Mouse (Mus musculus) brown adipose tissue, adult 24 weeks (tissue): ENCODE measurements around the gene Rab24. TPM values are rescaled to one million over a fixed set of nuclear protein-coding genes. Genes with fewer than 3 reads are reported as not detected.
A peak's percentile ranks its signal among the peaks of the same experiment; 100 is the strongest.

Experiments used
- H3K27ac ChIP-seq: fragments of 200-500 bp; replicated peaks from 2 replicates; pipeline ENCODE4 v1.5.1; 2012; ENCODE audit warnings: low read depth, mild to moderate bottlenecking, low read length
- H3K4me1 ChIP-seq: fragments of 200-500 bp; 2 replicates; pipeline ENCODE4 v1.6.1; 2012; ENCODE audit warnings: low read length, mixed read lengths; ENCODE audit not compliant: control insufficient read depth, insufficient read depth, insufficient read length
- H3K4me3 ChIP-seq: fragments of 200-500 bp; 2 replicates; pipeline ENCODE4 v1.5.1; 2012; ENCODE audit warnings: low read depth, mild to moderate bottlenecking, low read length, moderate library complexity; ENCODE audit not compliant: insufficient read depth
- polyA plus RNA-seq: library from polyadenylated mRNA; stranded (reverse); fragments of >200 nt; gene quantifications from 2 replicates; pipeline ENCODE4 v1.2.4, GENCODE M21; 2012; ENCODE audit not compliant: missing spikeins, insufficient read depth, insufficient read length

Gene Rab24
- polyA plus RNA-seq, 1 experiment, result 56.9 TPM

- no peaks in the 10 kb centered on the region for H3K4me1 ChIP-seq
- no peak overlapping the region for H3K27ac ChIP-seq
- no peak overlapping the region for H3K4me3 ChIP-seq
Observed at GRCm38 (mm10) chr13:55337341-55337975, 15.7 kb upstream of the Rab24 start.

- no peaks in the 10 kb centered on the region for H3K4me1 ChIP-seq
- H3K4me3 ChIP-seq, result no peak overlapping the region
- no peak overlapping the region for H3K27ac ChIP-seq
Observed at GRCm38 (mm10) chr13:55335701-55336100, 14.0 kb upstream of the Rab24 start.

- Histone ChIP-seq H3K4me3 (no peak overlapping the region), H3K4me1 (no peaks in the 10 kb centered on the region), H3K27ac (no peak overlapping the region)
Observed at GRCm38 (mm10) chr13:55332331-55332730, 10.6 kb upstream of the Rab24 start.

- Histone ChIP-seq H3K4me1 (no peaks in the 10 kb centered on the region), H3K27ac (no peak overlapping the region), H3K4me3 (peak overlapping the region; percentile 77)
Observed at GRCm38 (mm10) chr13:55330567-55331400, 9.0 kb upstream of the Rab24 start.

- Histone ChIP-seq H3K4me3 (peak within 1 kb of the TSS; percentile 77), H3K27ac (no peak within 1 kb of the TSS)
Observed at GRCm38 (mm10) chr13:55329683-55330566, 8.2 kb upstream of the Rab24 start, which contains the start of gene Mxd3. TSS of gene Mxd3 (minus strand) at chr13:55329823.

GRCm38 (mm10) chr13:55329109-55329682 is 7.5 kb upstream of the Rab24 start:
- H3K4me1 ChIP-seq, result no peaks in the 10 kb centered on the region

More at GRCm38 (mm10) chr13:55329683-55330566, 8.2 kb upstream of the Rab24 start, which contains the start of gene Mxd3:
- H3K4me1 ChIP-seq, result no peaks in the 10 kb centered on the region

GRCm38 (mm10) chr13:55328641-55329040 is 6.9 kb upstream of the Rab24 start:
- Histone ChIP-seq H3K4me3 (peak overlapping the region; percentile 20; the same call in 1 of the 2 replicates), H3K27ac (no peak overlapping the region), H3K4me1 (no peaks in the 10 kb centered on the region)

More at GRCm38 (mm10) chr13:55329109-55329682, 7.5 kb upstream of the Rab24 start:
- peak overlapping the region; percentile 52 for H3K4me3 ChIP-seq
- H3K27ac ChIP-seq, result no peak overlapping the region

GRCm38 (mm10) chr13:55328171-55328570 is 6.4 kb upstream of the Rab24 start:
- Histone ChIP-seq H3K27ac (no peak overlapping the region), H3K4me3 (no peak overlapping the region), H3K4me1 (no peaks in the 10 kb centered on the region)

- H3K4me3 ChIP-seq, result no peak overlapping the region
- H3K27ac ChIP-seq, result no peak overlapping the region
- no peaks in the 10 kb centered on the region for H3K4me1 ChIP-seq
Observed at GRCm38 (mm10) chr13:55327633-55328032, 5.9 kb upstream of the Rab24 start.

GRCm38 (mm10) chr13:55327169-55327568 is 5.4 kb upstream of the Rab24 start:
- Histone ChIP-seq H3K4me1 (no peaks in the 10 kb centered on the region), H3K27ac (no peak overlapping the region), H3K4me3 (no peak overlapping the region)

- Histone ChIP-seq H3K4me3 (no peak overlapping the region), H3K4me1 (no peaks in the 10 kb centered on the region), H3K27ac (no peak overlapping the region)
Observed at GRCm38 (mm10) chr13:55325596-55325995, 3.9 kb upstream of the Rab24 start.

GRCm38 (mm10) chr13:55322130-55322825 is 532 bp upstream of the Rab24 start:
- Histone ChIP-seq H3K4me1 (peaks cover 2% of the 10 kb centered on the region; the same call in 1 of the 2 replicates), H3K27ac (peak overlapping the region; percentile 27), H3K4me3 (peak overlapping the region; percentile 84)

GRCm38 (mm10) chr13:55319931-55320533 is 1.7 kb downstream of the Rab24 start, which contains the start of gene Prelid1:
TSS of gene Prelid1 (plus strand) at chr13:55320500.
- Histone ChIP-seq H3K4me1 (peaks cover 2% of the 10 kb centered on the region; the same call in 1 of the 2 replicates), H3K4me3 (peak within 1 kb of the TSS; percentile 84), H3K27ac (0 out of 2 replicates have a peak within 1 kb of the TSS, but pooled peaks have one; percentile 27)
